Mouse (Mus musculus) B cell, adult 67 days (primary cell): ENCODE measurements around the gene Lelp1. TPM values are rescaled to one million over a fixed set of nuclear protein-coding genes. Genes with fewer than 3 reads are reported as not detected.

ENCODE experiments used
- total RNA-seq, 2 experiments: library from RNA; stranded (reverse); gene quantifications; 4 replicates each; pipeline ENCODE4 v1.2.4; 2023

Lelp1 gene
- total RNA-seq = not detected

DNA sequence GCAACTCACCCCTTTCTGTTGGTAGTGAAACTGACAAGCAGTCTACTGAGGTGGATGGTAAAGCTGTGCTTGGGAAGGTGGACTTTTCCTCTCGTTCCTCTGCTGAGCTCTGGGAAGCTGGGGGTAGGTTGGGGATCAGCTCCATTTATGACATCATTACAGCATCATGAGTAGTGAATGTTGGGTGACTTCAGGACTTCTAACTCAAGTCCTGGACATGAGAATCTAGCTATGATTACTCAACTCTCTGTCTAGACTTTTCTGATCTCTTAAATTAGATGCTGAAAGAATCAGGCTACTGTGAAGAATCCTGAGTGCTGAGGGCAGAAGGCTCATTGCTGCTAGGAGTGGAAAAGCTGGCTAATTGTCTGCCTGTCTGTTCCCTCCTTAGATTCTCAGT, at the start of gene Lelp1:
Gene Lelp1 (minus strand): TSS at position 101 of the 400 bp plus-strand sequence.

DNA sequence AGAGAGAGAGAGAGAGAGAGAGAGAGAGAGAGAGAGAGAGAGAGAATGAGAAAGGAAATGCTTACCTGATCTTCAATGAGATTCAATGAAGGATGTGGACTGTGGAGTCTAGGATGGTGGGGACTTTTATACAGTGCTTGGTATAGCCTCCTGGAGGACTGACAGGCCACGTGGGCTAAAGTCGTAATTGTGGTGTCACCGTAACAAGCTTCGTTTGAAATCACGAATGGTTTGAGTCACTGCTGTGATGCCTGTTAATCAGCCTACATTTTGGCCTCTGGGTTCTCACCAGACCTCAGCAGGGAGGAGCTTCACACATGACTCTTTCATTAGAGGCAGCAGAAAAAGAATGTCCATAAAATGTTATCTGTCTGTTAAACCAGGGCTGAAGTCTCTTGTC, 18.7 kb downstream of the Lelp1 start, which contains the start of gene Prr9:
Gene Prr9 (minus strand): TSS at position 101 of the 400 bp plus-strand sequence.

Other genes with a start within 250 kb of the Lelp1 start
- not detected for gene Pglyrp3, start 128.2 kb downstream of the Lelp1 start, total RNA-seq
- gene Lor, start 59.6 kb downstream of the Lelp1 start, total RNA-seq = not detected
- gene Prr9, start 18.8 kb downstream of the Lelp1 start, total RNA-seq = not detected
- gene Sprr2a1, start 73.1 kb upstream of the Lelp1 start, total RNA-seq = not detected
- gene Sprr2a2, start 73.2 kb upstream of the Lelp1 start, total RNA-seq = not detected
- not detected for gene Sprr2a3, start 142.7 kb upstream of the Lelp1 start, total RNA-seq
- not detected for gene Sprr2b, start 173.9 kb upstream of the Lelp1 start, total RNA-seq
- not detected for gene Sprr2d, start 196.4 kb upstream of the Lelp1 start, total RNA-seq
- gene Sprr2e, start 209.4 kb upstream of the Lelp1 start, total RNA-seq = not detected
- not detected for gene Sprr2f, start 222.4 kb upstream of the Lelp1 start, total RNA-seq
- not detected for gene Sprr2h, start 242.9 kb upstream of the Lelp1 start, total RNA-seq